Mouse (Mus musculus): ENCODE measurements around the gene Try5.
"Not testable (repeated sequence)": the region's sequence is repeated elsewhere in the genome, so short reads cannot be mapped to it uniquely, and the experiment has no call there.

GRCm38 (mm10) chr6:41316741-41317140 lies at the start of gene Try5:
- TF ChIP-seq CTCF (IDR thresholded peaks at IDR 0.05; ENCODE audit: low read depth, low read length); POLR2A (IDR thresholded peaks at IDR 0.05; ENCODE audit: extremely low read depth, insufficient read depth, low read length): not testable (repeated sequence)

Measured in liver, adult 2 months (tissue).